Mouse (Mus musculus) midbrain, embryonic 11.5 days (tissue): Measurements from ENCODE around the gene Tgtp1. TPM values are rescaled to one million over a fixed set of nuclear protein-coding genes. Genes with fewer than 3 reads are reported as not detected.
"Not testable (repeated sequence)": the region's sequence is repeated elsewhere in the genome, so short reads cannot be mapped to it uniquely, and the experiment has no call there.

ENCODE experiments used
- ATAC-seq: fragments of 200-750 bp; cut with Nextera tagmentation; 2 replicates; pipeline ENCODE4 v1.8.0; 2017; ENCODE audit warnings: moderate TSS enrichment, moderate library complexity; ENCODE audit not compliant: low FRiP score
- DNase-seq: peaks from one replicate; pipeline ENCODE4 v3.0.0; 2015; ENCODE audit warnings: low spot score; ENCODE audit errors: missing footprints
- H3K27ac ChIP-seq: fragments of 300-500 bp; sonication (generic); 2 replicates; pipeline ENCODE4 v1.5.1; 2014; ENCODE audit warnings: low read depth, low read length
- H3K27me3 ChIP-seq: fragments of 300-500 bp; sonication (generic); 2 replicates; pipeline ENCODE4 v1.6.1; 2014; ENCODE audit warnings: mild to moderate bottlenecking, low read length, moderate library complexity, mixed read lengths; ENCODE audit not compliant: control insufficient read depth, insufficient read depth
- H3K36me3 ChIP-seq: fragments of 300-500 bp; sonication (generic); 2 replicates; pipeline ENCODE4 v1.6.1; 2014; ENCODE audit warnings: mild to moderate bottlenecking, low read length, moderate library complexity, mixed read lengths; ENCODE audit not compliant: control insufficient read depth, insufficient read depth
- H3K4me1 ChIP-seq: fragments of 300-500 bp; sonication (generic); 2 replicates; pipeline ENCODE4 v1.6.1; 2014; ENCODE audit warnings: low read length; ENCODE audit not compliant: control insufficient read depth, insufficient read depth
- H3K4me2 ChIP-seq: fragments of 300-500 bp; sonication (generic); 2 replicates; pipeline ENCODE4 v1.6.1; 2014; ENCODE audit warnings: mild to moderate bottlenecking, moderate library complexity
- H3K4me3 ChIP-seq: fragments of 300-500 bp; sonication (generic); 2 replicates; pipeline ENCODE4 v1.5.1; 2014; ENCODE audit warnings: low read depth, low read length
- H3K9ac ChIP-seq: fragments of 300-500 bp; sonication (generic); 2 replicates; pipeline ENCODE4 v1.6.1; 2014; ENCODE audit warnings: low read length
- H3K9me3 ChIP-seq: fragments of 300-500 bp; sonication (generic); 2 replicates; pipeline ENCODE4 v1.6.1; 2016; ENCODE audit warnings: low read length; ENCODE audit not compliant: control insufficient read depth
- WGBS: fragments of 180-500 bp; shearing (Covaris S2); extraction: QIAGEN DNeasy Blood & Tissue Kit; methylation state at CpG from one replicate; pipeline ENCODE4 v1.1.7; 2014; 5-methylcytosine and 5-hydroxymethylcytosine counted together
- polyA plus RNA-seq: library from polyadenylated mRNA; unstranded; fragments of >200 nt; fragmentation: Nextera tagmentation; extraction: Ambion mirVana; gene quantifications from 2 replicates; pipeline ENCODE4 v1.2.1, GENCODE M21; 2014

Gene Tgtp1
- polyA plus RNA-seq, 1 experiment from 2014 or later, result 0.05 TPM

DNA sequence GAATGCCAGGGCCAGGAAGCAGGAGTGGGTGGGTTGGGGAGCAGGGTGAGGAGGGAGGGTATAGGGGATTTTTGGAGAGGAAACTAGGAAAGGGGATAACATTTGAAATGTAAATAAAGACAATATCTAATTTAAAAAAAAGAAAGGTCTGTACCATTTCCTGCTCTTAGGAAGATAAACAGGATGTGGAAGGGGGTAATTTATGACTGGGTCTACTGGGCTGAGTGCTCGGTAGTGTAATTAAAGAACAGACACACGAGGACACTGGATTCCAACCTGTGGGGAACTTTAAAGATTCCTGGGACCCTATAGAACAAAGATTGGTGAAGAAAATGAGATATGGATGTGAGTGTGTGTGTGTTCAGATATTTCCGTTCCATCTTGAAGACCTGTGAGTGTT, 11.1 kb downstream of the Tgtp1 start:
- H3K4me3 ChIP-seq, H3K36me3 ChIP-seq, H3K9ac ChIP-seq, H3K27me3 ChIP-seq, ATAC-seq, H3K9me3 ChIP-seq, DNase-seq, H3K4me2 ChIP-seq, H3K4me1 ChIP-seq, H3K27ac ChIP-seq: not testable (repeated sequence)
- WGBS, result no CpG with 5 or more reads among the region's 3 CpGs

DNA sequence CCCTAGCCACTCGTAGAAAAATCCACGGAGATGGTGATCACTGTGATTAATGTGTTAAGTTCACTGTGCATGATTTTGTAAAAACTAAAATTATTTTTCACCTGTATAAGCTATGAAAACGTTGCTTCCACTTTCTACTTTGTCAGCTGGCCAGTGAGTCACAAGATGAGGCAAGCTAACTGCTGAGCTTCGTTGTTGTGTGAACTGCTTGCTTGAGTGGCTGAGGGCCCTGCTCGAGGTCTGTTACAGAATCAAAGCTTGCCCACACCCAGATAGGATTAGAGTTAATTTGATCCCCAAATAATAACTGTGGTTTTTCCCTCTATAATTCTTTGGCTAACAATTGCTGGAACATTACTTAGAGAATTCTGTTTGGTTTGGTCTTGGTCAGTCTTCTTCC, 13.9 kb downstream of the Tgtp1 start:
- not testable (repeated sequence) for H3K9me3 ChIP-seq, H3K27me3 ChIP-seq, H3K36me3 ChIP-seq, H3K9ac ChIP-seq, H3K4me3 ChIP-seq, H3K4me1 ChIP-seq, DNase-seq, H3K4me2 ChIP-seq, ATAC-seq, H3K27ac ChIP-seq
- no CpG with 5 or more reads among the region's 5 CpGs for WGBS

DNA sequence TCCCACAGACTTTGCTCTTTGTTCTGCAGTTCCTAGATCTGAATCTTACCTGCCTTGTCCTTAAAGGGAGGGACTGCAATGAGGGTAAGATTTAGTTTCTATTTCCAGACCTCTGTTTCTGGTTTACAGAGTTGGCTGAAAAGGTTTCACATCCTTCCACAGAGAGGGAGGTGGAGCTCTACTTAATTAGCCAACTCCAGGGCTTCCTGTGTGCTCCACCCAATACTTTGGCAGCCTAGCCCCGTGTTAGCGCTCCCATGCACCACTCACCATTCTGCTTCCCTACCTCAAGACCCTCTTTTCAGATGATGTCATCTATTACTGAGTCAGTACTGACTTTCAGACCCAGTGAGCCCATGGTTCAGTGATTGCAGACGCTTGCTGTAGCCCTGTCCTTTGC, 14.7 kb downstream of the Tgtp1 start, which contains the start of gene 9930111J21Rik1:
9930111J21Rik1 (minus strand) TSS at position 148 of the 400 bp plus-strand sequence.
- not testable (repeated sequence) for H3K27ac ChIP-seq, H3K9ac ChIP-seq, ATAC-seq, H3K4me1 ChIP-seq, H3K9me3 ChIP-seq, H3K27me3 ChIP-seq, H3K36me3 ChIP-seq, H3K4me3 ChIP-seq, DNase-seq, H3K4me2 ChIP-seq
- WGBS, result no CpG with 5 or more reads among the region's 3 CpGs

DNA sequence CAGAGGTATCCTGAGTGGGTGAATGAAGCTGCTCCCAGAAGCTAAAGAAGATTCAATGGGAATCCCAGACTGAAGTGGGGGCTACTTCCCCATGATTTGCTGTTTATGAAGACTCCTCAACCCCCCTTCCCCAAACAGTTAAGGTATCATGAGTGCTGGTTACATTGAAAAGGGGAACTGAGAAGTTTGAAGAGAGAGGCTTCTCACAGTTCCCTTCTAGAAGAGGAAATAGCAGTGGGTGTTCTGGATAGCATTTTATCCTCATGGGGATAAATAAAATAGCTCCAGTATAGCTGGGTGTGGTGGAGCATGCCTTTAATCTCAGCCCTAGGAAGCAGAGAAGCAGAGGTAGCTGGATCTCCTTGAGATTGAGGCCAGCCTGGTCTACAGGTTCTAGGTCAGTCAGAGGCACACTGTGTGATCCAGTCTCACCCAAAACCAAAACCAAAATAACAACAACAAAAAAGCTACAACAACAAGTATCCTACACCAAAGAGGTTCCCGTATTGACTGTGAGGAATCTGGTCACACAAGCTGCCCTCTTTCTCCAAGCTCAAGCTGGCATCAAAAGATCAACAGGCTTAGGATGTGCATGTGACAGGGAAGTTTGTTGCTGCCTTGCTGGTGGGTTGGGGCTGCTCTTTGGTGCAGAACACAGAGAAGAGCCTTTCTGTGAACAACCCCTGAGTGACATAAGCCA, 15.6 kb downstream of the Tgtp1 start, which contains the start of gene Olfr56:
Olfr56 (plus strand) TSS at position 650 of the 700 bp plus-strand sequence.
- not testable (repeated sequence) for H3K4me1 ChIP-seq, H3K9me3 ChIP-seq, H3K27ac ChIP-seq, H3K27me3 ChIP-seq, H3K9ac ChIP-seq, H3K4me3 ChIP-seq, H3K4me2 ChIP-seq, DNase-seq, ATAC-seq, H3K36me3 ChIP-seq
- WGBS, result no CpG with 5 or more reads among the region's 1 CpGs

DNA sequence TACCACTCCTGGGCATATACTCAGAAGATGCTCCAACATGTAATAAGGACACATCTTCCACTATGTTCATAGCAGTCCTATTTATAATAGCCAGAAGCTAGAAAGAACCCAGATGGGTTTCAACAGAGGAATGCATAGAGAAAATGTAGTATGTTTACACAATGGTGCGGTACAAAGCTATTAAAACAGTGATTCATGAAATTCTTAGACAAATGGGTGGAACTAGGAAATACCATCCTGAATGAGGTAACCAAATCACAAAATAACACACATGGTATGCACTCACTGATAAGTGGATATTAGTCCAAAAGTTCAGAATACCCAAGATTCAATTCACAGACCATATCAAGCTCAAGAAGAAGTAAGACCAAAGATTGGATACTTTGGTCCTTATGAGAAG, 19.3 kb downstream of the Tgtp1 start:
- H3K27me3 ChIP-seq, H3K4me3 ChIP-seq, ATAC-seq, H3K4me2 ChIP-seq, DNase-seq, H3K36me3 ChIP-seq, H3K9me3 ChIP-seq, H3K4me1 ChIP-seq, H3K9ac ChIP-seq, H3K27ac ChIP-seq: not testable (repeated sequence)
- no CpG with 5 or more reads among the region's 1 CpGs for WGBS

DNA sequence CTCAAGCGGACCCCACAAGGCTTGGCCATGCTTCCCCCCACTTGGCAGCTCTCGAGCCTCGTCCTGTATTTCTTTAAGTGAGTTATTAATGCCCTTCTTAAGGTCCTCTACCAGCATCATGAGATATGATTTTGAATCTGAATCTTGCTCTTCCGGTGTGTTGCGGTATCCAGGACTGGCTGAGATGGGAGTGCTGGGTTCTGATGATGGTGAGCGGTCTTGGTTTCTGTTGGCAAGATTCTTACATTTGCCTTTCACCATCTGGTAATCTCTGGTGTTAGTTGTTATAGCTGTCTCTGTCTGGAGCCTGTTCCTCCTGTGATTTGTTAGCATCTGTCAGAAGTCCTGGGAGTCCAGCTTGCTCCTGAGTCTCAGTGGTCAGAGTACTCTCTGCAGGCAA, 47.9 kb downstream of the Tgtp1 start, which contains the start of gene Psme2b:
Psme2b (minus strand) TSS at position 101 of the 400 bp plus-strand sequence.
- 92% methylated on average over 6 of the region's 6 CpGs for WGBS

DNA sequence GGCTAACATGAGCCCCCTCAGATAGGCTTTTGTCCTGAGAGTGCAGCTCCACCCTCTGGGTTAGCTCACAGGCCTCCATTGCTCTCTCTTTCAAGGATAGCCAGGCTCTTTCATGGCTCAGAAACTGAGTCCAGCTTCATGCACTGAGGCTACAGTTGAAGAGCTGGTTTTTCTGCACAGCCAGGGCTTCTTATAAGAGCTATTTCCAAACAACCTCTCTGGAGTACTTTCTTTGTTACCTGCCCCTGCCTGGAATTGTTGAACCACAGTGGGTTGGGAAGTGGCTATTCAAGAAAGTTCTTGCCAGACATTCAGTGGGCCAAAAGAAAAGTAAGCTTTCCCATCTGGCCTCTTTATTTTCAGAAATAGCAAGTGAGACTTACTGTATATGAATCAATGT, 54.7 kb downstream of the Tgtp1 start:
- H3K27ac ChIP-seq, H3K9me3 ChIP-seq, H3K4me3 ChIP-seq, H3K4me2 ChIP-seq, H3K36me3 ChIP-seq, DNase-seq, H3K4me1 ChIP-seq, H3K27me3 ChIP-seq, H3K9ac ChIP-seq, ATAC-seq: not testable (repeated sequence)

More for the DNA sequence above, 47.9 kb downstream of the Tgtp1 start, which contains the start of gene Psme2b:
- H3K4me3 ChIP-seq, H3K27me3 ChIP-seq, H3K27ac ChIP-seq, H3K9me3 ChIP-seq, H3K36me3 ChIP-seq, H3K4me1 ChIP-seq, DNase-seq, H3K9ac ChIP-seq, ATAC-seq, H3K4me2 ChIP-seq: not testable (repeated sequence)

Other genes with a start within 250 kb of the Tgtp1 start
- gene Rack1, start 193.8 kb downstream of the Tgtp1 start, polyA plus RNA-seq, result 592 and 633 TPM in 2 replicates
- gene Trim41, start 176.8 kb downstream of the Tgtp1 start, polyA plus RNA-seq, result 3.6 and 3.9 TPM in 2 replicates
- gene Trim7, start 168.0 kb downstream of the Tgtp1 start, polyA plus RNA-seq, result 0.40 and 0.73 TPM in 2 replicates
- gene Gm12184, start 167.5 kb downstream of the Tgtp1 start, polyA plus RNA-seq, result 7.4 and 11.5 TPM in 2 replicates
- gene Irgm1, start 122.5 kb downstream of the Tgtp1 start, polyA plus RNA-seq, result 2.2 and 2.3 TPM in 2 replicates
- 0.10 and 0.21 TPM in 2 replicates for gene Gm5431, start 92.0 kb downstream of the Tgtp1 start, polyA plus RNA-seq
- gene Psme2b, start 48.0 kb downstream of the Tgtp1 start, polyA plus RNA-seq, result 1.3 and 1.8 TPM in 2 replicates
- gene Olfr56, start 15.3 kb downstream of the Tgtp1 start, polyA plus RNA-seq, result not detected in 2 replicates
- 0.20 and 0.29 TPM in 2 replicates for gene 9930111J21Rik1, start 14.8 kb downstream of the Tgtp1 start, polyA plus RNA-seq
- not detected in 2 replicates for gene Gm12185, start 1.9 kb downstream of the Tgtp1 start, polyA plus RNA-seq
- 0.26 and 0.47 TPM in 2 replicates for gene 9930111J21Rik2, start 57.1 kb upstream of the Tgtp1 start, polyA plus RNA-seq
- gene Tgtp2, start 70.0 kb upstream of the Tgtp1 start, polyA plus RNA-seq, result not detected in 2 replicates
- gene Ifi47, start 82.4 kb upstream of the Tgtp1 start, polyA plus RNA-seq, result 0.40 and 0.41 TPM in 2 replicates
- not detected in 2 replicates for gene Olfr1396, start 120.7 kb upstream of the Tgtp1 start, polyA plus RNA-seq
- gene Olfr1395, start 148.1 kb upstream of the Tgtp1 start, polyA plus RNA-seq, result not detected in 2 replicates
- gene Olfr1394, start 160.2 kb upstream of the Tgtp1 start, polyA plus RNA-seq, result not detected in 2 replicates
- gene Btnl9, start 193.0 kb upstream of the Tgtp1 start, polyA plus RNA-seq, result 0.43 TPM in 1 of 2 replicates, not detected in the other
- gene Zfp62, start 209.1 kb upstream of the Tgtp1 start, polyA plus RNA-seq, result 65.4 and 70.2 TPM in 2 replicates